Mouse (Mus musculus): ENCODE measurements at regions not wholly inside any gene's neighbourhood (a gene's known extent, or its start where the extent isn't known, plus 50 kb on each side); places are given as distances from the start of the nearest gene placed in this dataset.

DNA sequence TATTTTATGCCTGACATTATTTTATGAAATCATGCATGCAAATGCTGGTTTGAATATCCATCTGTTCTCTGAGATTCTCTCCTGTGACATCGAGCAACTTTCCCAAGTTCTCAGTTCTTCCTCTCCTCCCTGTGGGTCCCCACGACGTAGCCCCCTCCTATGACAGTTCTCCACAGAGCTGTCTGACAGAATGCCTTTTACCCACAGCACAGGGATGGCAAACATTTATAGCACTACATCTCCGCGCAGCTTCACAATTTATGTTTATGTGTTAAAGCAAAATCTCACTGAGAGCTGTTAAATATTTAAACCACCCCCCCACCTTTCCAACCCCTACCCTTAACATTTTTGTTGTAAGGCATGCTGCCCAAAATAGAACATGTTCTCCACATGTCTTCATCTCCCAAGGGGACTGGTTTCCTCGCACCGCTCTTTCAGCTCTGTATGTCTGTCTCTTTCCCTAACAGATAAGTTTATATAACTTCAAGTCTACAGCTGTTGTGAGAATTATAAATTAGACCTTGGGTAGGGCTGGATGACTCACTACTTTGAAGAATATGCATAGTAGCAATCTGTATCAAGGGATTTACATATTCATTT is 63.5 kb upstream of the Ndst3 start:
- DNase-seq (ENCODE audit: low read depth, low spot score), result no peak

DNA sequence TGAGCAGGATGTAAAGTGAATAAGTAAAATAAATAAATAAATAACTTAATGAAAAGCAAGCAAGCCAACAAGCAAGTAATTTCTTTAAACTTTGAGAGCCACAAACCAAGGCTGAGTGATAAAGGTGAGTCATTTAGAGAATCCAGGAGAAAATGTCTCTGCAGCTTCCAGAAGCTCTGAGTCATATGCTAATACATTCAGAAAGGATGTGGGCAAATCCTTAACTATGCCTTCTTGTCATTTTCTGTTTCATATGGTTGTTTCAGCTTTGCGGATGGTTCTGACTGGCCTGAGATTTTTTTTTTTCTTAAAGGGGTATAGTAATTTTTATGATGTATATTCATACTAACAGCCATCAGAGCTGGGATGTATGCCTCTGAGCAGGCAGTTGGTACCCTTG is 64.3 kb upstream of the Ndst3 start:
- no peak for DNase-seq (ENCODE audit: low read depth, low spot score)

DNA sequence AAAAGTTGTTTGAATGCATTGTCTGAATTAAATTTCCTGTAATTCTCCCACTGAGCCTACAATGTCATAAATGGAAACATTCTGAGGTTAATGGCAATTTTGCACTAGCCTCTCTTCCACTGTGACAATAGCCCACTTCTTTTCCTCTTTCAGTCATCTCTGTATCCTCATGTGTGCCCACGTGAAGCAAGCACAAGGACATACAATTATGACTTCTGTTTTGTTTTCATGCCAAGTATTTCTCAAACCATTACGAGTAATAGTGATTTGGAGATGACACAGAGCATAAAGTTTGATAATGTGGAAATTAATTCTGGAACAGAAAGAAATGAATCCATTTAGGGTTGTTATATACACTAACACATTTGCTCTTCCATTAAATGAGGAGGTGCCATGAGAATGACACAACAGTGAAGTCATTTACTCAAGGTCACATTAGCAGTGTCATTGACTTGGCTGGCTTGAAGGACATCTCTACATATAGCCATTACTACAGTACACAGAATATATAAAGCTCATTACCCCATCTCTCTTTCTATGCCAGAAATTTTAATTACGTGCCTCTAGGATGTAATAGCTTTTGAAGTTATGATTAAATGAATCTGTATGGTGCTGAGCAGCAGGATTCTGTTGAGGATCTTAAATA is 75.4 kb upstream of the Ndst3 start:
- DNase-seq (ENCODE audit: low read depth, low spot score), result no peak

DNA sequence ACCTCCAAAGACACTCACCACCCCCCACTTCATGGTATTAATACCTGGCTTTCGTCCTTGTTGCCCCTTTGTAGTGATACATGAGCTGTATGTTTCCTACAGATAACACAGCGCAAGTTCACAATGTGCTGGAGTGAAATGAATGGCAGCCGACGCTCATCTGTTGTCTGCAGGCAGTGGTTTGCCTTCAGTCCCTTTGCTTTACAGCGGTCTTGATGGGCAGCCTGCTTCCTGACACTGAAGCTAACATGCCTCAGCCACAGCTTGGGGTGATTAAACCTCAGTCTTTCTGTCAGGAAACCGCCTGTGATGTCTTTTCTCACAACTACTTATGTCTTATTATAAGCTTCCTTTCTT is 75.9 kb upstream of the Ndst3 start:
- DNase-seq (ENCODE audit: low read depth, low spot score), result no peak

DNA sequence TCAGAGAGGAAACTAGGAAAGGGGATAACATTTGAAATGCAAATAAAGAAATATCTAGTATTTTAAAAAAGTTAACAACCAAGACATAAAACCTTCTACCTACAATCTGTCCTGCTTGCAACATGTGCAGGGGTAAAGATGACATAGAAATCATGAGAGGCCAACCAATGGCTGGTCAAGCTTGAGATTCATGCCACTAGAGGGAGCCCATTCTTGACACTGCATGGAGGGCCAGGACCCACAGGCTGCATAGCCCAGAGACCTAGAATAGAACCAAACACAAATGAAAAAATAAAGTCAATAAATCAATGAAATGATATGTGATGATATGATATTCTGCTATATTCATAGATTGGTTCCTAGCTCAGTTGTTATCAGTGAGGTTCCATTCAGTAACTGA is 89.9 kb upstream of the Ndst3 start:
- peak; percentile 44 for DNase-seq (ENCODE audit: low read depth, low spot score)

DNA sequence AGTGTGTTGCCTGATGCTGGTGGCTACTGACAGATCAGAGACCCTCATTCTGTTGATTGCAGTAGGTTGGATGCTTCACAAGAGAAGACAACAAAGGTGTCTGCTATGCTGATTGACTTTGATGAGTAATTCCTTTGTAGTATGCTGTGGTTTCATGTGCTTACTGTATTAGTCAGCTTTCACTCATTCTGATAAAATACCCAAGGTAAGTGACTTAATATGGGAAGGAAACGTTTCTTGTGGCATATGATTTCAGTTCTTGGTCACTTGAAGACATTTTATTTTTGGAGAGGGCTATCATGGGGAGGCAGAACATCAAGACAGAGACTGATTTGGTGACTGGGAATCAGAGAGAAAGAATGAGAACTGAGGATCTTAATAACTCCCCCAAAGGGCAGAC is 90.9 kb upstream of the Ndst3 start:
- no peak for DNase-seq (ENCODE audit: low read depth, low spot score)

DNA sequence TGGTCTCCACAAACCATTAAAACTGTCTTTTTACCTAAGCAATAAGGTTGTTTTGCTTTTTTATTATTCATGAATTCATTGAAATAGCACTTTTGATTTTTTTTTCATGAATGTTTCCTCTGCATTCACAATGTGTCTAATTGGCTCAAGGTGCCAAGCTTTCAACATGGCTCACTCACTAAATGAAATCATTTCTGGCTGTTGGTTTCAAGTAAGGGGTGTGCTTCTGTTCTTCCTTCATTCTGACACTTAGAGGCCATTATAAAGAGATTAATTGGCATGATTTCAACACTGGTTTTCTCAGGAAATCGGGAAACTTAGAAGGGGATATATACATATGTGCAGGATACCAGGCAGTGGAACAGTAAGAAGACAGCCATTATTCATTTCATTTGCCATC is 93.5 kb upstream of the Ndst3 start:
- DNase-seq (ENCODE audit: low read depth, low spot score), result no peak

DNA sequence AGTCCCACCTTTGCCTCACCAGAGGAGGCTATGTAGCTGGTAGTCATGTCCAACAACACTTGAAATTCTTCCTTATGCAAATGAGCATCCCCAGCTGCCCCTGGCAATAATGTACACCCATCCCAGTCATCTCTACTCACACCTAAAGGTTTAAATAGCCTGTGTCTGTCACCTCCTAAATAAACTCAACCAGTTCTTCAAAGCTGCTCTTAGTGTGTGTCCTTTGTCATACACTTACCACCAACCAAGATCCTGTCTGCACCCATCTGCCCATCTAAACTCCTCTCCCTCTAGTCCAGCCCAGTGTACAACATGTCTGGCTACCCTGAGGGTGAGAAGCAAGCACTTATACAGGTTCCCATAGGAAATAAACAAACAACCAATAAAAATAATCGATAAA is 103.4 kb upstream of the Ndst3 start:
- DNase-seq (ENCODE audit: low read depth, low spot score), result no peak

DNA sequence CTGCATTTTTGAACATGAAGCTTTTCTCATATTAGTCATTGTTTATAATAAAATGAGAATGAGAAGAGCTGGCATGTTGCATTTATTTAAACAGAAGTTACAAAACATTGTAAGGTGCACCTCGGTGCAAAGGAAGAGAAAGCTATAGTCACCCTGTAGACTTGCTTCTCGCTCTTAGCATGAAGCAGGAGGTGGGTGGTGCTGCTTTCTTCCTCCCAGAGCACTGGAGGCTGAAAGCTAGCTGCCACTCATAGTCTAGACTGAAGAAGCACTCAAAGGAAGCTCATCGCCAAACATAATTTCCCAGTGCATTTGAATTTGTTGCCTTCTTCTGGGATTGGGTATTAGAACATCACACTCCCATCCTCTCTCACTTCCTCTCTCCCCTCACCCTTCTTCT is 114.7 kb upstream of the Ndst3 start:
- no peak for DNase-seq (ENCODE audit: low read depth, low spot score)

DNA sequence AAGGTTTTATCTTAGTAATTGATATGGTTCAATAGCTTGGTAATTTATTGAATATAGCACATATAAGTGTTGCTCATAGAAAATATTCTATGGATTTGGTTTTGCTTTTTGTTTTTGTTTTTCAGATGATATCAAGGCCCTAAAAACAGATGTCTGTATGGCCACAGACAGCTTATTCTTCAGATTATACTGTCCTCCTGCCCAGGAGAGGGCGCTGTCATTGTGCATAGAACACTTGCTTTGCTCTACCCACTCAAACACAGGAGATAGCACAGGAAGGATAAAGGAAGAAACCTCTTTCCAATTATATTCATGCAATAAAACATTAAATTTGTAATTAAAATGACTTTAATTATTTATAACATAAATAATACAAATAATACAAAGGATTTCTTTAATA is 115.4 kb upstream of the Ndst3 start:
- DNase-seq (ENCODE audit: low read depth, low spot score), result peak; percentile 21

DNA sequence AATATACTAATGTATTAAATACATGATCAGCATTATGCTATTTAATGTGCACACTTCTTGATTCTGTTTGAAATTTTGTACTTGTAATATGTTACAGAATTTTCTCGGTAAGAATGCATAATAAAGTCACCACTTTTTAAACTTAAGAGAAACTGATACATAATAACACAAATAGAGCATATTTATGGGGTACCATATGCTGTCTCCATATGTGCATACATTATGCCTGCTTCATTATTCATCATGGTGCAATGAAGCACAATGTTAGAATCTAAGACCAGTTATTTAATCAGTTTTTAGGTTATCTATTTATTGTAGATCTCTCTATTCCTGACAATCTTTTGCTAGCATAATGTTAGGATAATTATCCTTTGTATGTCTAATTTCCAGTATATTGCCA is 115.9 kb upstream of the Ndst3 start:
- DNase-seq (ENCODE audit: low read depth, low spot score), result no peak

DNA sequence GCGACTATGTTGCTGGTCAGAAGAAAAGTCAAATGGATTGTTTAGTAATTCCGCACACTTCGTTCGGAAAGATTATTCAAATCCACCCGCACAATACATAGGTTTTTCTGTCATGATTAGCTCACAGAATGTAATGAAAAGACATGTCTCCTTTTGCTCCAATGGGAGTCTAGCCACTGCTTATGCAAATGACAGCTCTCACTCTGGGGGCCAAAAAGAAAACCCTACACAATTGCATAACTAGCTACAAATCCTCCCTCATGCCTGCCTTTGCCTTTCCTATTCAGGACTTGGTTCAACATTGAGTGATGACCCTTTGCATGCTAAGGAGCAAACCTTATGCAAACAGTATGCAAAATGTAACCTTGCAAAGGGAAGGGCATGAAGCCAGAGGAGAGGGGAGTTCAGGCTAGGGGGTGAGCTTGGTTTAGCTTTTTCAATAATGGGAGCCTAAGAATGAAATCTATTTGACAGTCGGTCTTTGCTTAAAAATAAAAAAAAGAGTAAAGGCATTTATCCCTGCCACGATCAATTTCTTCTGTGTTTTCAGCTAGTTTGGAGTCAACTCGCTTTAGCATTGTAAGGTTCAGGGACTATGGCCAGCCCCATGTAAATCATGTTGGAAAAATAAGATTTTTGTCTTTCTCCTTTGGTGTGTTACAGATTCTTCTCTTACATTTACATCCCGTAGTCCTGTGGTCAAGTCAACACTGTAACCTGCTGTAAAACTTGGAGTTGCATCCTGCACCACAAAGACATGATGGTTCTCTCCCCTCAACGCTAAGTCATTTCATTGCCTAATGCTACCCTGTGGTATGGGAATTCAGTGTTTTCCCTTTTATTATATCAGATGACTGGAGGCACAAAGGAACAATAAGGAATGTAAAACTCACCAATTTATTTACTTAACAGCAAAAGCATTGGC is 119.6 kb upstream of the Ndst3 start:
- peak; percentile 10 for DNase-seq (ENCODE audit: low read depth, low spot score)

DNA sequence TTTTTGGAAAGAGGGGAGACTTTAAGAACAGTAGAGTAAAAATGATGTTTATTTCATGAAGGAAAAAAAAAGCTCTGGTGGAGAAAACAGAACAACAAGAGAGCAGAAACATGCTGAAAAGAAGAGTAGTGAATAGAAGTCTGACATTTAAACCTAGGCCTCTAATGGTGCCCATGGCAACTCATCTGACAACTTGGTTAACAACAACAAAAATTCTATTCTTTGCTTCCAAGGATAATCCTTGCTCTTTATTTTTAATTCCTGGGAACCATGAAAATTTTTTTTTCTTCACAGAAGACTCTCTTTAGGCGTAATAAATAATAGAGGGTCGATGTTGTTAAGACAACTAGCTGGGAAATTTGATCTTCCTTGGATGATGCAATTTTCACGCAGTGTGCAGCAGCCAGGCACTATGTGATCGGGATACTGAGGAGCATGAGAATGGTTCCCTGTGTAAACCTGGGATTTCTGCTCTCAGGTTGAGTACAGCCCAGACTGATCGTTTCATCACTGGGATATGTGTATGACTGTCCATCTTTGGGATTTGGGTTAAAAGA is 120.4 kb upstream of the Ndst3 start:
- DNase-seq (ENCODE audit: low read depth, low spot score), result no peak

DNA sequence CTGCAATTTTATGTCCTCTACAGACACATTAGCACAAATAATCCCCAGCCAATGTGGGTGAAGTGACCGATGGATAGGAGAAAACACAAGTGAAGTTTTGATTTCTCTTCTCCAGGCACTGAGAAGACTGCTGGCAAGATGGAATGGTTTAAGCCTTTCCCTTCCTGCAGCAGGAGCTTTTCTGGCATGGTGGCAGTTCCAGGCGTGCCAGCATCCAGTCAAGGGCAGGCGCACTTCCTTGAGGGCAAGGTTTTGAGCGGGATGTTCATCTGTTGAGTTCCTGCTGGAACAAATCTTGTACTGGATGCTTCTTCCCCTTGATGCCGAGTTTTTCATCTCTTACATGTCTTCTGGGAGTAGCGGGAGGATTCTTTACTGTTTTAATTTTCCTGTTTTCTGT is 138.1 kb upstream of the Ndst3 start:
- no peak for DNase-seq (ENCODE audit: low read depth, low spot score)

DNA sequence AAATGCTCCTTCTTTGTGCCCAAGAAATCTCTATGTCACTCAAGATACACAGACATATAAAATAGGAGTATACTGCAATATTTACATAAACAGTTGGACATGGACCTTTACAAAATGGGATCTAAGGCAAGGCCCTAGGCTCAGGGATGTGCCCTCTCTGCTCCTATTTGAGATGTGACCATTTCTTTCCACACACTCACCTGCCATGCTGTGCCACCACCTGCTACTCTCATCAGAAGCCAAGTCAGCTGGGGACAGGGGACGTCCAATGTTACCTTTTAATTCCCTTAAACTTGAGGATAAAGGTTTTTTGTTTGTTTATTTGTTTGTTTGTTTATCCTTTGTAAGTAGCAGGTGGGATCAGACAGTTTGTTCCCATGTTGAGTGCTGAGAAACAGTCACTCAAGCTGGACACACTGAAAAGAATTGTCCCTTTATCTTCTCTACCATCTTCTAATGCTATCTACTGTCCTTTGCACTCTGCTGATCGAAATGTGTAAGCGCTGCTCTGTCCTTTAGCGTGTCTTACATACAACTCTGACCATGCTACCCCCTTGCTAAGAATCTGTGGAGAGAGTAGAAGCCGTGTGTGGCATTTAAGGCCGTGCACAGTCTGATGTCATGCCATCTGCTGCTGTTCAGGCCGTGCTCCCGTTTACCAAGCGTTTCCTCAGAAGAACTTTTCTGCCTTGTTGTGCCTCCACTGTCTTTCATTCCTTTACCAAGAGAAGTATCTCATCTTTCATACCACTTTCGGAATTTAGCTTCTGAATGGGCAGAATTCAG is 147.9 kb upstream of the Ndst3 start:
- no peak for DNase-seq (ENCODE audit: low read depth, low spot score)

DNA sequence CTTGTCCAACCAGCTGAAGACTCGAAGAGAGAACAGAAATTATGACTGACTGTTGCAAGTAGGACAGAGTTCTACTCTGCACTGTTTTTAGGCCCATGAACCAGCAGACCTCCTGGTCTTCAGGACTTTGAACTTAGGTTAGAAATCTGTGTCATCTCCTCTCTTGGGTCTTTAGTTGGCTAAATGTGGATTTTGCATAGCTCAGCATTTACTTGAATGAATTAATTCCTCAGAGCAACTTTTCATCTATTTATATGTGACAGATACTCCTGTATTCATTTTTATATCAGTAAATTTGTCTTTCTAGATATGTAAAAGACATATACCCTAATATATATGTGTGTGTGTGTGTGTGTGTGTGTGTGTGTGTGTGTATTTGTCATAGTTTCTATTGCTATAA is 155.9 kb upstream of the Ndst3 start:
- DNase-seq (ENCODE audit: low read depth, low spot score), result no peak

DNA sequence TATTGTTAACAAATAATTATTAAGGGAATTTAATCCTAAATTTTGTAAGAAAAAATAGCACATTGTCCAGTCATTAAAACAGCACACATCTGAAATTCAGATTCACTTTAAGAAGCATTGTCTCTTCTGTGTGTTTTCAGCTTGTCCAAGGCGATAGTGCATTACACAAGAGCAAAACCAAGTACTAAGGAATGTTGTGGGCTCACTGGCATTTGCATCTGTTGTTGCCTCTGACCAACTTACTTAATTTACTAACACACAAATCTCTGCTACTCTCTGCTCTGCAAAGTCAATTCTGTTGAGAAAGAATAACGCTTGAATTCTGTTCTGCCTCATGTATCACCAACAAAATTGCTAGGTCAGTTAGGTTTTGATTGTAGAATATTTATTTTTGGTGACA is 158.0 kb upstream of the Ndst3 start:
- DNase-seq (ENCODE audit: low read depth, low spot score), result no peak

DNA sequence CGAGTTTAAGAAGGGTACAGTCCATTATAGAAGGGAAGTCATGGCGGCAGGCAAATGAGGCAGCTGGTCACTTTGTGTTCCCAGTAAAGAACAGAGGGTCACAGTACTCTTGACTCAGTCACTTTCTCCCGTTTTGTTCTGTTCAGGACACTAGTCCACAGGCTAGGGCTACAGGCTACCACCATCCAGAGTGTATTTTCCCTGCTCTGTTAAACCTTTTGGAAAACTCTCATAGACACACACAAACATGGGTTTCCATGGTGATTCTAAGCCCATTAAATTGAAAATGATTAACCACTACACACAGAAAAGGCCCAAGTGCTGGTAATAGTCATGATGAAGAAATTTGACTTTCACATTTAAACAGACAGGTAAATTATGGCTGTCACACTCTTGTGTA is 162.2 kb upstream of the Ndst3 start:
- DNase-seq (ENCODE audit: low read depth, low spot score), result no peak

DNA sequence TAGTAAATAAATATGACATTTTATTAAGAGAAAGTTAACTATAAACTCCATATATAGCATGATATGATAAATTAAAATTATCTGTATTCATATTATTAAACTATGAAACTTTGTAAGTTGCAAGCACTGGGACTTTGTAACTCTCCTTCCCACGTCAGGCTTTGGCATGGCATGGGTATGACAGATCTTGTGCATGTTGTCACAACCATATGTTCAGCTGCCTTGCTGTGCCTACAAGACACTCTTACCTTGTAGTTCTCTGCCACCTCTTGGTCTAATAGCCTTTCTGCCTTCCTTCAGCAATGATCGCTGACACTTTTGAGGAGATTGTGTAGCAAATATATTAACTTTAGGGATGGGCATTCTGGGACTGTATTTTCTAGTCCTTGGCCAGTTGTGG is 183.1 kb upstream of the Ndst3 start:
- DNase-seq (ENCODE audit: low read depth, low spot score), result no peak

DNA sequence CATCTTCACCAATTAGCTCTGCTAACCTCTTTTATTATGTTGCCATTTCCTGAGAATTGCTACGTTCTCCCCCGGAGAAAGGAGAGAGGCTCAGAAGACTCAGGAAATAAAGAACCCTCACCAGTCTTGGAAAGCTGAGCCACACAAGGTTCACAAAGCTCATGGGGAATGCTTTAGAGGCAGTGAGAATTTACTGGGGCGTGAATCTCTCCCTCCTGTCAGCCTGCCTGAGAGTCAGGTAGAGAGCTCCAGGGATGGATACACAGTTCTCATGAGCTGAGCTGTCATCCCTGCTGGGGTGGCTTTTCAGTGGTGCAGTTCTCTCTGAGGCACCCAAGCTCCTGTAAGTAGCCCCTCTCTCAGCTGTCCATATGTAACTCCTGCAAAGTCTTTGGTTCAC is 203.0 kb upstream of the Ndst3 start:
- no peak for DNase-seq (ENCODE audit: low read depth, low spot score)

DNA sequence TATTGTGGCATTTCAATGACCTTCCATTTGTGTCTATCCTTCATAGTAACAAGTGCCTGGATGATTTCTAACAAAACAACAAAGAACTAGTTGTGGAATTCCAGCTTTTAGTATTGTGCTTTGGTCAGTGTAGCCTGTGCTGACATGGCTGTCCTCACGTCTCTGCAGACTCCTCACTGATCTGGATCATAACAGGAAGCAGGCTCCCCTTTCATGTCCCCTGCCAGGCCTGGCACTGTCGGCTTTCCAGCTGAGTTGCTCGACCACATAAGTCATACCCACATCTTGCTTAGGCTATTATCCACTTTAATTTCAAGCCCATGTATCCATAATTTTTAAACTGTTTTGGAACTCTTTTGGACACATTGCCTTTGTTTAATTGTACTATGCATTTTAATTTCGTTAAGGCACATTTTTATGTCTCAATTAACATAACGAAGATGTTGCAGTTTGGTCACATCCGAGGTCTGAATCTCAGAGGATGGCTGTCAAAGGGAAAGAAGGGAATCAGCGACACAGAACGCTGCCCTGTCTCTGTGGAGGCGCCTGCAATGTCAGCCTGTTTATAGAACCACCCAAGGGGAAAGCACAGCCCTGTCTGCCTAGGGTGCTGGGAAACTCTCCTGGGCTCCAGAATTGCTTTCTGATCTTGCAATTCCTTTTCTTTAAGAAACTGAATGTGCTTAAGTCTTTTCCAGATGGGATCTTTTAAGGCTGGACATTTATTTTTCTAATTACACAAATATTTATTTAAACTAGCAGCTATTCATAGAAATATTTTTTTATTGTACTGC is 215.5 kb upstream of the Ndst3 start:
- no peak for DNase-seq (ENCODE audit: low read depth, low spot score)
